Mouse (Mus musculus) embryo, embryonic 10 days (tissue): ENCODE results near the gene Hspb7.
A peak's percentile ranks its signal among the peaks of the same experiment; 100 is the strongest.

Experiments
- DNase-seq: peaks from one replicate; pipeline ENCODE4 v3.0.0-alpha.2; 2015; ENCODE audit warnings: low spot score

Hspb7 gene

GRCm38 (mm10) chr4:141445328-141445720 lies 24.7 kb downstream of the Hspb7 start:
- DNase-seq = peak; percentile 35

- no peak for DNase-seq
Observed at GRCm38 (mm10) chr4:141446211-141446610, 25.6 kb downstream of the Hspb7 start.

- no peak for DNase-seq
Observed at GRCm38 (mm10) chr4:141451251-141451650, 30.7 kb downstream of the Hspb7 start.

- DNase-seq = no peak
Observed at GRCm38 (mm10) chr4:141451916-141452450, 31.4 kb downstream of the Hspb7 start.

- DNase-seq = no peak
Observed at GRCm38 (mm10) chr4:141454581-141455350, 34.2 kb downstream of the Hspb7 start.

- DNase-seq = no peak
Observed at GRCm38 (mm10) chr4:141455526-141455925, 34.9 kb downstream of the Hspb7 start.

GRCm38 (mm10) chr4:141456193-141456938 lies 35.8 kb downstream of the Hspb7 start:
- no peak for DNase-seq

GRCm38 (mm10) chr4:141458236-141458635 lies 37.7 kb downstream of the Hspb7 start:
- peak; percentile 76 for DNase-seq

- DNase-seq = no peak
Observed at GRCm38 (mm10) chr4:141458888-141459287, 38.3 kb downstream of the Hspb7 start.

GRCm38 (mm10) chr4:141459766-141460165 lies 39.2 kb downstream of the Hspb7 start:
- DNase-seq = no peak

GRCm38 (mm10) chr4:141460481-141460880 lies 39.9 kb downstream of the Hspb7 start:
- DNase-seq = no peak

- no peak for DNase-seq
Observed at GRCm38 (mm10) chr4:141461088-141461487, 40.5 kb downstream of the Hspb7 start.

- DNase-seq = no peak
Observed at GRCm38 (mm10) chr4:141461576-141461975, 41.0 kb downstream of the Hspb7 start.

- DNase-seq = no peak
Observed at GRCm38 (mm10) chr4:141463472-141463871, 42.9 kb downstream of the Hspb7 start.

GRCm38 (mm10) chr4:141464722-141465121 lies 44.1 kb downstream of the Hspb7 start:
- DNase-seq = no peak

- DNase-seq = no peak
Observed at GRCm38 (mm10) chr4:141465512-141466288, 45.1 kb downstream of the Hspb7 start.

GRCm38 (mm10) chr4:141466289-141466795 lies 45.8 kb downstream of the Hspb7 start:
- DNase-seq = no peak

- DNase-seq = no peak
Observed at GRCm38 (mm10) chr4:141466844-141467580, 46.4 kb downstream of the Hspb7 start.

- DNase-seq = no peak
Observed at GRCm38 (mm10) chr4:141467581-141467927, 47.0 kb downstream of the Hspb7 start.

- DNase-seq = no peak
Observed at GRCm38 (mm10) chr4:141468576-141468975, 48.0 kb downstream of the Hspb7 start.

GRCm38 (mm10) chr4:141469343-141469742 lies 48.8 kb downstream of the Hspb7 start:
- no peak for DNase-seq
